Mouse (Mus musculus) hindbrain, embryonic 16.5 days (tissue): ENCODE results near the gene Psma6. TPM values are rescaled to one million over a fixed set of nuclear protein-coding genes. Genes with fewer than 3 reads are reported as not detected.
A peak's percentile ranks its signal among the peaks of the same experiment; 100 is the strongest.
"Not testable (repeated sequence)": the region's sequence is repeated elsewhere in the genome, so short reads cannot be mapped to it uniquely, and the experiment has no call there.

ENCODE experiments used
- ATAC-seq: fragments of 200-750 bp; cut with Nextera tagmentation; 2 replicates; pipeline ENCODE4 v1.8.0; 2017; ENCODE audit warnings: moderate TSS enrichment, moderate library complexity
- H3K27ac ChIP-seq: fragments of 300-500 bp; sonication (generic); 2 replicates; pipeline ENCODE4 v1.5.1; 2014; ENCODE audit warnings: low read depth, mild to moderate bottlenecking, control low read depth, low read length, moderate library complexity
- H3K27me3 ChIP-seq: fragments of 300-500 bp; sonication (generic); replicated peaks from 2 replicates; pipeline ENCODE4 v1.6.1; 2014; ENCODE audit warnings: low read length; ENCODE audit not compliant: control insufficient read depth, insufficient read depth
- H3K36me3 ChIP-seq: fragments of 300-500 bp; sonication (generic); 2 replicates; pipeline ENCODE4 v1.6.1; 2014; ENCODE audit warnings: mild to moderate bottlenecking, low read length, moderate library complexity, mixed read lengths; ENCODE audit not compliant: control insufficient read depth, insufficient read depth
- H3K4me1 ChIP-seq: fragments of 300-500 bp; sonication (generic); 2 replicates; pipeline ENCODE4 v1.6.1; 2014; ENCODE audit warnings: low read depth, low read length; ENCODE audit not compliant: control insufficient read depth, insufficient read depth
- H3K4me2 ChIP-seq: fragments of 300-500 bp; sonication (generic); 2 replicates; pipeline ENCODE4 v1.6.1; 2014; ENCODE audit warnings: mild to moderate bottlenecking, low read length, control low read depth, moderate library complexity
- H3K4me3 ChIP-seq: fragments of 300-500 bp; sonication (generic); 2 replicates; pipeline ENCODE4 v1.5.1; 2014; ENCODE audit warnings: mild to moderate bottlenecking, low read length, control low read depth, moderate library complexity
- H3K9ac ChIP-seq: fragments of 300-500 bp; sonication (generic); 2 replicates; pipeline ENCODE4 v1.6.1; 2014; ENCODE audit warnings: low read depth, mild to moderate bottlenecking, control low read depth, low read length, moderate library complexity
- H3K9me3 ChIP-seq: fragments of 300-500 bp; sonication (generic); 2 replicates; pipeline ENCODE4 v1.6.1; 2014; ENCODE audit warnings: mild to moderate bottlenecking, low read length, moderate library complexity; ENCODE audit not compliant: control insufficient read depth
- WGBS: fragments of 180-500 bp; shearing (Covaris S2); extraction: QIAGEN DNeasy Blood & Tissue Kit; methylation state at CpG from one replicate; pipeline ENCODE4 v1.1.7; 2014; 5-methylcytosine and 5-hydroxymethylcytosine counted together
- polyA plus RNA-seq: library from polyadenylated mRNA; unstranded; fragments of >200 nt; fragmentation: Nextera tagmentation; extraction: Ambion mirVana; gene quantifications from 2 replicates; pipeline ENCODE4 v1.2.1, GENCODE M21; 2015

Psma6 gene
- 383 and 402 TPM in 2 replicates for polyA plus RNA-seq

GRCm38 (mm10) chr12:55384023-55384749 is at the start of gene Psma6:
TSS of gene Psma6 (plus strand) at chr12:55384222.
- H3K4me3 ChIP-seq: no peak within 1 kb of the TSS
- no peaks in the 10 kb centered on the region for H3K27me3 ChIP-seq
- WGBS: 84% methylated on average over 10 of the region's 10 CpGs
- no peak for ATAC-seq
- no peaks in the 10 kb centered on the region for H3K9me3 ChIP-seq
- H3K4me1 ChIP-seq: no peaks in the 10 kb centered on the region
- H3K4me2 ChIP-seq: no peak within 1 kb of the TSS
- no peaks in the 10 kb centered on the region for H3K36me3 ChIP-seq
- H3K27ac ChIP-seq: no peak within 1 kb of the TSS
- no peak within 1 kb of the TSS for H3K9ac ChIP-seq

GRCm38 (mm10) chr12:55338490-55338889 is 45.5 kb upstream of the Psma6 start:
- WGBS: 91% methylated on average over 1 of the region's 2 CpGs
- not testable (repeated sequence) for H3K9ac ChIP-seq, H3K27me3 ChIP-seq, H3K27ac ChIP-seq, H3K4me3 ChIP-seq, H3K4me2 ChIP-seq, H3K36me3 ChIP-seq, ATAC-seq, H3K4me1 ChIP-seq, H3K9me3 ChIP-seq

GRCm38 (mm10) chr12:55343045-55343444 is 41.0 kb upstream of the Psma6 start:
- 62% methylated on average over 1 of the region's 1 CpGs for WGBS
- H3K4me2 ChIP-seq, H3K36me3 ChIP-seq, ATAC-seq, H3K4me1 ChIP-seq, H3K27me3 ChIP-seq, H3K27ac ChIP-seq, H3K9me3 ChIP-seq, H3K9ac ChIP-seq, H3K4me3 ChIP-seq: not testable (repeated sequence)

GRCm38 (mm10) chr12:55343998-55344397 is 40.0 kb upstream of the Psma6 start:
- no peak overlapping the region for H3K4me3 ChIP-seq
- H3K9ac ChIP-seq: no peak overlapping the region
- H3K27ac ChIP-seq: peak overlapping the region; percentile 37
- peak; percentile 81; the same call in 1 of the 2 replicates for ATAC-seq
- H3K9me3 ChIP-seq: no peaks in the 10 kb centered on the region
- 78% methylated on average over 11 of the region's 11 CpGs for WGBS
- H3K36me3 ChIP-seq: no peaks in the 10 kb centered on the region
- H3K4me2 ChIP-seq: no peak overlapping the region
- H3K4me1 ChIP-seq: no peaks in the 10 kb centered on the region
- no peaks in the 10 kb centered on the region for H3K27me3 ChIP-seq

GRCm38 (mm10) chr12:55344583-55344982 is 39.4 kb upstream of the Psma6 start:
- WGBS: 83% methylated on average over 13 of the region's 13 CpGs
- Histone ChIP-seq H3K4me1 (no peaks in the 10 kb centered on the region), H3K36me3 (no peaks in the 10 kb centered on the region), H3K9me3 (no peaks in the 10 kb centered on the region), H3K4me2 (no peak overlapping the region), H3K9ac (no peak overlapping the region), H3K27me3 (no peaks in the 10 kb centered on the region), H3K27ac (peak overlapping the region; percentile 37), H3K4me3 (no peak overlapping the region)
- ATAC-seq: no peak

GRCm38 (mm10) chr12:55353423-55353822 is 30.6 kb upstream of the Psma6 start:
- ATAC-seq: no peak
- Histone ChIP-seq H3K9ac (no peak overlapping the region), H3K4me3 (no peak overlapping the region), H3K27me3 (no peaks in the 10 kb centered on the region), H3K36me3 (no peaks in the 10 kb centered on the region), H3K4me2 (no peak overlapping the region), H3K4me1 (no peaks in the 10 kb centered on the region), H3K9me3 (no peaks in the 10 kb centered on the region), H3K27ac (no peak overlapping the region)
- 83% methylated on average over 6 of the region's 6 CpGs for WGBS

- 50% methylated on average over 4 of the region's 4 CpGs for WGBS
- ATAC-seq: peak; percentile 68
These were observed 29.1 kb upstream of the Psma6 start for GRCm38 (mm10) chr12:55354904-55355303.

GRCm38 (mm10) chr12:55357303-55357702 is 26.7 kb upstream of the Psma6 start:
- 85% methylated on average over 1 of the region's 1 CpGs for WGBS
- Histone ChIP-seq H3K4me1 (no peaks in the 10 kb centered on the region), H3K27ac (no peak overlapping the region), H3K9me3 (no peaks in the 10 kb centered on the region), H3K27me3 (no peaks in the 10 kb centered on the region), H3K4me3 (no peak overlapping the region), H3K9ac (no peak overlapping the region), H3K4me2 (no peak overlapping the region), H3K36me3 (no peaks in the 10 kb centered on the region)
- no peak for ATAC-seq

More at GRCm38 (mm10) chr12:55354904-55355303, 29.1 kb upstream of the Psma6 start:
- no peak overlapping the region for H3K27ac ChIP-seq
- no peak overlapping the region for H3K4me2 ChIP-seq
- H3K4me1 ChIP-seq: no peaks in the 10 kb centered on the region
- no peak overlapping the region for H3K9ac ChIP-seq
- H3K4me3 ChIP-seq: no peak overlapping the region
- H3K9me3 ChIP-seq: no peaks in the 10 kb centered on the region
- no peaks in the 10 kb centered on the region for H3K36me3 ChIP-seq
- no peaks in the 10 kb centered on the region for H3K27me3 ChIP-seq

- Histone ChIP-seq H3K36me3 (no peaks in the 10 kb centered on the region), H3K9ac (no peak overlapping the region), H3K9me3 (no peaks in the 10 kb centered on the region), H3K4me1 (no peaks in the 10 kb centered on the region), H3K4me2 (no peak overlapping the region), H3K4me3 (no peak overlapping the region), H3K27me3 (no peaks in the 10 kb centered on the region), H3K27ac (no peak overlapping the region)
- ATAC-seq: no peak
- 75% methylated on average over 5 of the region's 5 CpGs for WGBS
These were observed 23.1 kb upstream of the Psma6 start for GRCm38 (mm10) chr12:55360929-55361328.
